Mouse (Mus musculus) macrophage (primary cell): Measurements from ENCODE around the gene Prss23. TPM values are rescaled to one million over a fixed set of nuclear protein-coding genes. Genes with fewer than 3 reads are reported as not detected.

Experiments used
- H3K27ac ChIP-seq: fragments of 350-480 bp; formaldehyde crosslinking; 2 replicates; pipeline ENCODE4 v1.9.0; 2021
- H3K36me3 ChIP-seq: fragments of 350-480 bp; formaldehyde crosslinking; 2 replicates; pipeline ENCODE4 v1.9.0; 2021; ENCODE audit errors: inconsistent target
- H3K4me3 ChIP-seq: fragments of 350-480 bp; formaldehyde crosslinking; 2 replicates; pipeline ENCODE4 v1.9.0; 2021; ENCODE audit errors: inconsistent target
- H3K79me2 ChIP-seq: fragments of 350-480 bp; formaldehyde crosslinking; 2 replicates; pipeline ENCODE4 v1.9.0; 2021; ENCODE audit errors: inconsistent target
- WGBS: methylation state at CpG from one replicate; pipeline ENCODE4 v1.1.7; 2026; ENCODE audit warnings: inconsistent platforms; ENCODE audit not compliant: missing documents; 5-methylcytosine and 5-hydroxymethylcytosine counted together
- polyA plus RNA-seq: library from polyadenylated mRNA; stranded (reverse); fragments of 250-400 nt; gene quantifications from 3 replicates; pipeline ENCODE4 v1.2.4, GENCODE M21; 2018; ENCODE audit warnings: inconsistent platforms

The Prss23 gene
- polyA plus RNA-seq, 1 experiment from 2014 or later = not detected

- Histone ChIP-seq H3K4me3 (no peak overlapping the region), H3K79me2 (no peaks in the 10 kb centered on the region), H3K27ac (no peak overlapping the region), H3K36me3 (no peaks in the 10 kb centered on the region)
- 81% methylated on average over 4 of the region's 4 CpGs for WGBS
Observed at GRCm38 (mm10) chr7:89527430-89527856, 456 bp upstream of the Prss23 start.

DNA sequence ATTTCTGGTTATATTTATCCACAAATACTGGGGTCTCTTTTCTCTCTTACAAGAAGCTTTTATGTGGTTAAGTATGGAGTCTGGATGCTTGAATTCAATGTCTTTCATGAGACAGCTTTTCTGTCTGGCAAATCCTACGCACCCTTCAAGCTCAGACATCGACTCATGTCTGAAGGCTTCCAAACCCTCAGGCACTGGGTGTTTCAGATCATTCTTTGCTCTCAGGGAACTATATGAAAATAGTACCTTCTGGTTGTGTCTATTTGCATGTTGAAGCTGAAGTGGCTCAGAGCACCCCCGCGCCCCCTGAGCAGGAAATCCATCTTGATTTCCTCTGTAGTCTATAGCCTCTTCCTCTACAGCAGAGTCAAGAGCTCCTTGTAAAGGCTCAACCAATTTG, 3.2 kb downstream of the Prss23 start:
- Histone ChIP-seq H3K79me2 (no peaks in the 10 kb centered on the region), H3K27ac (no peak overlapping the region), H3K36me3 (no peaks in the 10 kb centered on the region), H3K4me3 (no peak overlapping the region)
- WGBS = 53% methylated on average over 4 of the region's 4 CpGs

- Histone ChIP-seq H3K4me3 (no peak overlapping the region), H3K27ac (no peak overlapping the region), H3K36me3 (no peaks in the 10 kb centered on the region), H3K79me2 (no peaks in the 10 kb centered on the region)
- WGBS = 84% methylated on average over 10 of the region's 10 CpGs
Observed at GRCm38 (mm10) chr7:89522170-89522569, 4.8 kb downstream of the Prss23 start.

DNA sequence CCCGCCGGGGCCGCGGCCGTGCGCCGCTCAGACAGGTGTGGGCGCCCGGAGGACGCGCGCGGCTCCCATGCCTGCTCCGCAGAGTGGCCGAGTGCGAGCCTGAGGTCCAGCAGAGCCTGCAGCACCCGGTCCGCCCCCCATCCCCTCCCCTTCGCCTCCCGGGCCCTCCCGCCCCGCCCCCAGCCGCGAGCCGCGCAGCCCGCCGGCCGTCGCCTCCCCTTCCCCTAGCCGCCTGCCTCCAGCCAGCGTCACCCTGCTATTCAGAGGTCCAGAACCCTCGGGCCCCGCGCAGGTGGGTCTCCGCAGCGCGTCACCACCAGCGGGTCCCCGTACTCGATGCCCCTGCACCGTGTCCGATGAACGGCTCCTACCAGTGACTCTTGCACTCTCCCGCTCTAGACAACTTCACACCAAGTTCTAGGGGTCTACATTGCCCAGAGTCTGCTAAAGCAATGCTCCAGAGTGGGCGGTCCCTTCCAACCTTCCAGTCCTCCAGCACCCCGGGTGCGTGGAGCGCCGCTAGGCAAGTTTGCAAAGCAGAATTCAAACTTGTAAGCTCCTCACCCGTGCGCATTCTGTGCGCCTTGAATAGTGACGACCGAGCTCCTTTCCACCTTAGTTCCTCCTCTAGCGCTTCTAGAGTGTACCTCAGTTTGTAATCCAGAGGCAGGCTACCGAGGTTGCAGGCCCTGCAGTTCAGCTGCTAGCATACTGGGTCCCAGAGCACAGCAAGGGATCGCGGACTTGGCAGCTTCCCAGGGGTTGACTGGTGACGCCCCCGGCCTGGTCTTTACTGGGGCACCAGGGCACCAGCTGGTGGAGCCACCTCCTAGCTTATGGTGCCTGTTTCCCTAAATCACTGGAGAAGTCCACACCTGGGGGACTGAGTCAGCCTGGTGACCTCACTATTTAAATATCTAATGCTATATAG, 9.3 kb downstream of the Prss23 start:
- Histone ChIP-seq H3K36me3 (no peaks in the 10 kb centered on the region), H3K79me2 (no peaks in the 10 kb centered on the region), H3K4me3 (no peak overlapping the region), H3K27ac (no peak overlapping the region)
- WGBS = 3% methylated on average over 32 of the region's 61 CpGs

- Histone ChIP-seq H3K4me3 (no peak overlapping the region), H3K27ac (no peak overlapping the region), H3K79me2 (no peaks in the 10 kb centered on the region), H3K36me3 (no peaks in the 10 kb centered on the region)
- 17% methylated on average over 27 of the region's 32 CpGs for WGBS
Observed at GRCm38 (mm10) chr7:89516551-89517459, 10.2 kb downstream of the Prss23 start.

GRCm38 (mm10) chr7:89511921-89512514, 15.0 kb downstream of the Prss23 start:
- no peak overlapping the region for H3K4me3 ChIP-seq
- H3K27ac ChIP-seq = no peak overlapping the region
- H3K79me2 ChIP-seq = no peaks in the 10 kb centered on the region
- H3K36me3 ChIP-seq = no peaks in the 10 kb centered on the region
- 82% methylated on average over 4 of the region's 4 CpGs for WGBS

- no peak overlapping the region for H3K27ac ChIP-seq
- H3K4me3 ChIP-seq = no peak overlapping the region
- H3K79me2 ChIP-seq = no peaks in the 10 kb centered on the region
- no peaks in the 10 kb centered on the region for H3K36me3 ChIP-seq
- WGBS = 92% methylated on average over 4 of the region's 4 CpGs
Observed at GRCm38 (mm10) chr7:89508672-89509071, 18.3 kb downstream of the Prss23 start.

- WGBS = 25% methylated on average over 17 of the region's 17 CpGs
Observed at GRCm38 (mm10) chr7:89499516-89500307, 27.3 kb downstream of the Prss23 start.

DNA sequence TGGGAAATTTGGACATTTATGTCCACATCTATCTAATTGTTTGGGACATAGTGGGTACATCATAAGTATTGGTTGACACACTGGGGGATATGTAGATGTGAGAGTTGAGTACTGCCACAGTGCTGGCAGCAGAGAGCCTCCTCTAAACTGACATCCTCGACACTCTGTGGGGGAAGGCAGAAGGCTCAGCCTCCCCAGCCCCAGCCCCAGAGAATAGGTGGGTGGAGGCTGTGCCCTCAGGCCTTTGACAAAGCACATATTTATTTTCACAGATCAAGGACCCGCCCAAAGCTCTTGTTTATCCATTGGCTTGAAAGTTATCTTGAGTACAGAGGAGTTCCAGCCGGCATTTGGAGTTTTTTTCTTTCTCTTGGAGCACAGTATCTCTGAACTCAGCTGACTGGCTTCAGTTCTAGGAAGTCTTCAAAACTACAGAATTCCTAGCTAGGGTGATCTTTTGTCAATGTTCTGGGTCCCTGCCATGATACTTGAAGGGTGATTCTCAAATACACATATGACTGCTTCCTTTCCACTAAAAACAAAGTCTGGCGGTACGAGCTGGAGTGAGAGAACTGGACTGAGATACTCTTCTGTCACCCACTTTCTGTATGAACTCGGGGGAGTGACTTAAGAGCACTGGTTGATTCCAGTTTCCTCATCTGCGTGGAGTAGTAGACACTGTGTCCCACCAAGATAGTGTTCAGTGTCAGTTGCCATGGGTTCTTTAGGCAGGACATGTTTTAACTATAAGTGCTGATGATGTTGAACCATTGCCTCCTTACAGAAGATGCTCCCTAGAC, 43.0 kb downstream of the Prss23 start:
- no peaks in the 10 kb centered on the region for H3K36me3 ChIP-seq
- 84% methylated on average over 7 of the region's 7 CpGs for WGBS
- no peak overlapping the region for H3K27ac ChIP-seq
- H3K79me2 ChIP-seq = no peaks in the 10 kb centered on the region
- no peak overlapping the region for H3K4me3 ChIP-seq

More at GRCm38 (mm10) chr7:89499516-89500307, 27.3 kb downstream of the Prss23 start:
- no peak overlapping the region for H3K27ac ChIP-seq
- H3K36me3 ChIP-seq = no peaks in the 10 kb centered on the region
- no peaks in the 10 kb centered on the region for H3K79me2 ChIP-seq
- H3K4me3 ChIP-seq = no peak overlapping the region

DNA sequence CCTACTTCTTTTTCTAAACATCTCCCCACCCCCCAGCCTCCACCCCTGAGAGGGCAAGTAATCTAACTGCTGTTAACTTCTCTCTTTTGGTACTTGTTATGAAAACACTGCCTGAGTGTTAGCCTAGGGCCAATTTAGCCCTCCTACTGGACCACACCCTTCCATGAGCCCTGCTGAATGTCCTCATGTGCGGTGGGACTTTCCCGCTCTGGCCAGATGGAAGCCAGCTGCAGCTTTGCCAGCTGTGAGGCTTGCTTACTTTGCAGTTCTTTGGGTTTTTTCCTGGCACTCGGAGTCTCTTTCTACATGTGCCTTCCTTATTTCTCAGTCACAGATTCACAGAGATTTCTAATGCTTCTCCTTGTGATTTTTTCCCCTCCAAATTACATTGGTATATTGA, 45.3 kb downstream of the Prss23 start:
- Histone ChIP-seq H3K36me3 (no peaks in the 10 kb centered on the region), H3K4me3 (no peak overlapping the region), H3K79me2 (no peaks in the 10 kb centered on the region), H3K27ac (no peak overlapping the region)
- WGBS = 75% methylated on average over 3 of the region's 3 CpGs

DNA sequence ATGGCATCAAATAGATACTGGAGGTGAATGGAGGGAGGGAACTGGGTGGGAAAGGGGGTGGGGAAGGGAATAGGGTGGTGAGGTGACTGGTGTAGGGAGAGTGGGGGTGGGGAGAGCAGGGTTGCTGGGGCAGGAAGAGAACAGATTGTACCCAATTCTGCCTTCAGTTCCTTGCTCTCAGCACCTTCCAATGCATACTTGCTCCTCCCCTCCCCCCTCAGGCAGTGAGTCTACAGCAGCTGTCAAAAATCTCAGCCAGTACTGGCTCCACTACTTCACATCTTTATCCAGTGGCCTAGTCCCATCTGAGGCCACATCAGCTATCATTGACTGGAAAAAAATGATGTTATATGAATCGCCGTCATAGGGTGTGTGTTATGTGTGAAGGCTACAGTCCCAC, 48.5 kb downstream of the Prss23 start:
- H3K4me3 ChIP-seq = no peak overlapping the region
- no peaks in the 10 kb centered on the region for H3K79me2 ChIP-seq
- WGBS = 89% methylated on average over 2 of the region's 2 CpGs
- no peaks in the 10 kb centered on the region for H3K36me3 ChIP-seq
- no peak overlapping the region for H3K27ac ChIP-seq

DNA sequence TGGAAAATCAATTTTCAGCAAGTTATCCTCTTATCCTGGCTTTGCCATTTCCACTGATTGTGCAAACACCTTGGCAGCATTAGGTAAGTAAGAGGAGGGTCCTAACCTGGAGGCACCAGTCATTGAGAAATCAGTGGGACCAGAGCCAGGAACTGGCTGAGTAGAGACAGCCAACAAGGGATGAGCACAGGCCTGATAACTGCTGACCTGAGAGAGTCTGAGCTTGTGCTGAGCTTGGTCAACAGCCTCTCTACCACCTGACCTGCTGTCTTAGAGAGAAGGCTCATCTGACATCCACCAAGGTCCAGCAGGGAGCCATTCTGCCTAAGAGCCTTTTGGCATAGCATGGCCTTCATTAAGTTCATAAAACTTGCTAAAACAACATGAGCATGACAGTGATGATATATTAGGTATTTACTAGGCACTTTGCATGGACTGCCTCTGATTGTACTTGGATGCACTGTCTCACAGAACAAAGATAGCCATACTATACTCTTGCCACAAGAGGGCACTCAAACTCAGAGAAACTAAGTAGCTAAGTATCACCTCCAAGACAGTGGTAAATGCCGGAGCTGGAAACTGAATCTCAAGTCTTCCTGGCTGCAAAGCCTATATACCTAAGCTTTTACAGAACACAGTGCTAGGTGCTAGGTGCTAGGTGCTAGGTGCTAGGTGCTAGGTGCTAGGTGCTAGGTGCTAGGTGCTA, 49.5 kb downstream of the Prss23 start:
- 6% methylated on average over 1 of the region's 1 CpGs for WGBS
- H3K27ac ChIP-seq = no peak overlapping the region
- no peak overlapping the region for H3K4me3 ChIP-seq
- H3K36me3 ChIP-seq = no peaks in the 10 kb centered on the region
- no peaks in the 10 kb centered on the region for H3K79me2 ChIP-seq

GRCm38 (mm10) chr7:89473442-89473841, 53.5 kb downstream of the Prss23 start:
- H3K36me3 ChIP-seq = no peaks in the 10 kb centered on the region
- H3K79me2 ChIP-seq = no peaks in the 10 kb centered on the region
- WGBS = 26% methylated on average over 4 of the region's 4 CpGs
- H3K4me3 ChIP-seq = no peak overlapping the region
- no peak overlapping the region for H3K27ac ChIP-seq
